Mouse (Mus musculus) thymus, adult 2 months (tissue): ENCODE measurements around the gene Ctcf. TPM values are rescaled to one million over a fixed set of nuclear protein-coding genes. Genes with fewer than 3 reads are reported as not detected.

Experiments
- DNase-seq: peaks from one replicate; pipeline ENCODE4 v3.0.0; 2021
- H3K27ac ChIP-seq: fragments of 200-500 bp; 2 replicates; pipeline ENCODE4 v1.5.1; 2012; ENCODE audit warnings: low read length, control low read depth; ENCODE audit not compliant: control insufficient read depth, insufficient read depth
- H3K27me3 ChIP-seq: fragments of 200-500 bp; 2 replicates; pipeline ENCODE4 v1.6.1; 2012; ENCODE audit warnings: mild to moderate bottlenecking, low read length, moderate library complexity, mixed read lengths; ENCODE audit not compliant: control insufficient read depth, insufficient read depth
- H3K36me3 ChIP-seq: fragments of 200-500 bp; 2 replicates; pipeline ENCODE4 v1.6.1; 2012; ENCODE audit warnings: mild to moderate bottlenecking, low read length, moderate library complexity; ENCODE audit not compliant: control insufficient read depth, insufficient read depth
- H3K4me1 ChIP-seq: fragments of 200-500 bp; replicated peaks from 2 replicates; pipeline ENCODE4 v1.6.1; 2012; ENCODE audit warnings: low read length; ENCODE audit not compliant: control insufficient read depth, insufficient read depth
- H3K4me3 ChIP-seq: fragments of 200-500 bp; 2 replicates; pipeline ENCODE4 v1.5.1; 2012; ENCODE audit warnings: mild to moderate bottlenecking, low read length, control low read depth, moderate library complexity; ENCODE audit not compliant: control insufficient read depth, insufficient read depth
- CTCF ChIP-seq: fragments of 200-500 bp; IDR thresholded peaks from 2 replicates; pipeline ENCODE4 v1.5.1; 2012; ENCODE audit warnings: mild to moderate bottlenecking, control low read depth, low read length, moderate library complexity, borderline replicate concordance; ENCODE audit not compliant: control insufficient read depth, poor library complexity, insufficient read depth; ENCODE audit errors: extremely low read depth
- POLR2A ChIP-seq: fragments of 200-500 bp; IDR thresholded peaks from 2 replicates; pipeline ENCODE4 v1.6.1; 2012; ENCODE audit warnings: mild to moderate bottlenecking, low read length, control low read depth, moderate library complexity; ENCODE audit not compliant: control insufficient read depth, poor library complexity, insufficient read depth; ENCODE audit errors: extremely low read depth
- WGBS: fragments of 180-500 bp; shearing (Covaris S2); methylation state at CpG from one replicate; pipeline ENCODE4 v1.1.7; 2018; 5-methylcytosine and 5-hydroxymethylcytosine counted together
- polyA plus RNA-seq: library from polyadenylated mRNA; depleted of rRNA; stranded (reverse); fragments of >200 nt; gene quantifications from 2 replicates; pipeline ENCODE4 v1.2.3, GENCODE M21; 2012

Ctcf gene
- polyA plus RNA-seq, 1 experiment, result 67.0 TPM

- H3K27me3 ChIP-seq, result no peaks in the 10 kb centered on the region
- peaks cover 60% of the 10 kb centered on the region for H3K36me3 ChIP-seq
- H3K4me1 ChIP-seq, result peaks cover 20% of the 10 kb centered on the region
- no peak overlapping the region for H3K4me3 ChIP-seq
- TF ChIP-seq CTCF (no peak), POLR2A (no peak)
- H3K27ac ChIP-seq, result no peak overlapping the region
- 95% methylated on average over 17 of the region's 17 CpGs for WGBS
- DNase-seq, result no peak
Measured at GRCm38 (mm10) chr8:105697196-105697780, 60.9 kb downstream of the Ctcf start.

- TF ChIP-seq CTCF (no peak), POLR2A (no peak)
- Histone ChIP-seq H3K27ac (no peak overlapping the region), H3K27me3 (no peaks in the 10 kb centered on the region), H3K4me1 (peaks cover 20% of the 10 kb centered on the region), H3K36me3 (peaks cover 46% of the 10 kb centered on the region), H3K4me3 (no peak overlapping the region)
- WGBS, result 98% methylated on average over 5 of the region's 5 CpGs
- DNase-seq, result no peak
Measured at GRCm38 (mm10) chr8:105698734-105699133, 62.4 kb downstream of the Ctcf start.

GRCm38 (mm10) chr8:105699488-105700215 is 63.3 kb downstream of the Ctcf start:
- H3K4me3 ChIP-seq, result peak overlapping the region; percentile 88; the same call in 1 of the 2 replicates
- H3K36me3 ChIP-seq, result peaks cover 37% of the 10 kb centered on the region
- WGBS, result 94% methylated on average over 11 of the region's 11 CpGs
- DNase-seq, result no peak
- H3K27ac ChIP-seq, result no peak overlapping the region
- H3K4me1 ChIP-seq, result peaks cover 20% of the 10 kb centered on the region
- no peak for TF ChIP-seq CTCF
- no peak for TF ChIP-seq POLR2A
- H3K27me3 ChIP-seq, result no peaks in the 10 kb centered on the region

GRCm38 (mm10) chr8:105700566-105700965 is 64.2 kb downstream of the Ctcf start:
- H3K27ac ChIP-seq, result peak overlapping the region; percentile 1; the same call in 1 of the 2 replicates
- TF ChIP-seq CTCF, result no peak; the same call in 1 of the 2 replicates
- TF ChIP-seq POLR2A, result no peak
- peak overlapping the region; percentile 88 for H3K4me3 ChIP-seq
- H3K36me3 ChIP-seq, result peaks cover 28% of the 10 kb centered on the region
- WGBS, result under 1% methylated on average over 21 of the region's 21 CpGs
- H3K27me3 ChIP-seq, result no peaks in the 10 kb centered on the region
- H3K4me1 ChIP-seq, result peaks cover 20% of the 10 kb centered on the region
- DNase-seq, result no peak

DNA sequence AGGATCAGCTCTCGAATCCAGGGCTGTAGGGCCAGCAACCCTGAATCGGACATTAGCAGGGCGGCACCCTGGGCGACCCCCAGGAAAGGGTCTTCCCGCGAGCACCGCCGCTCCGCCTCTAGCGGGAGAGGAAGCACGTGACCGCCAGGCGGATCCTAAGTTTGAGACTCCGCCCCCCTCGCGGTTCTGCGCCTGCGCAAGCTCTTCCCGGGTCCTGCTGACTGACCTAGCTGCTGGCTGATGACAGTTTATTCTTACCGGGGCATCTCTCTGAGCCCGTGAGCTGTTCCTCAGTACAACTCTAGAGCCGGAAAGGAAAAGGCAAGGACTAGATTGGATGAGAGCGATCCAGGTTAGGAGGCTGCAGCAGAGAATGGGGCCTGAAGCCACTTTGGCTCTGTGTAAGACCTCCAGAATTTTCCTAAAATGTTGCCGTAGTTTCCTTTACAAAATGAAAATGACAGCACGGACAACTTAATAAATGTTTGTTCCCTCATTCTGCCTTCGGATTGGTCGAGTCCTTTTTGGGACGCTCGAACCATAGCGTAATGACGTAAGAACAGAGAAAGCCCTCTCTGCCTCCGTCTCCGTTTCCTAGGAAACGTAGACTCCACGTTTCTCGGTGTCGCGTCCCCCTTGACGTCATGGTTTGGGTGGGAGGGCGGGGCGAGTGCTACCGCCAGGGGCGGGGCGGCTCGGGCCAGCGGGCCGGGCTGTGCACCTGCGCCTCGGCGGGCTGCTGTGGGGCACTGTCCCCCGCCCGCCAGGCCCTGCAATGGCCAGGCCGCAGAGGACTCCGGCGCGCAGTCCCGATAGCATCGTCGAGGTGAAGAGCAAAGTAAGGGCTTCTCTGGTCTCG is 64.8 kb downstream of the Ctcf start, which contains the start of the genes Acd and Pard6a:
Acd (minus strand) TSS at position 137 of the 859 bp plus-strand sequence.
Pard6a (plus strand) TSS at position 183 of the 859 bp plus-strand sequence.
- Histone ChIP-seq H3K4me3 (peak within 1 kb of the TSS; percentile 88), H3K27ac (peak within 1 kb of the TSS; percentile 89), H3K36me3 (peaks cover 21% of the 10 kb centered on the region), H3K27me3 (no peaks in the 10 kb centered on the region), H3K4me1 (peaks cover 20% of the 10 kb centered on the region)
- under 1% methylated on average over 60 of the region's 60 CpGs for WGBS
- TF ChIP-seq CTCF (peak; percentile 19; the same call in 1 of the 2 replicates), POLR2A (0 out of 2 replicates have a peak, but pooled peaks have one; percentile 32)
- peak; percentile 97 for DNase-seq

GRCm38 (mm10) chr8:105702001-105702401 is 65.6 kb downstream of the Ctcf start:
- no peak for DNase-seq
- Histone ChIP-seq H3K4me3 (peak overlapping the region; percentile 49), H3K4me1 (peaks cover 24% of the 10 kb centered on the region), H3K27ac (0 out of 2 replicates have a peak overlapping the region, but pooled peaks have one; percentile 6), H3K36me3 (peaks cover 13% of the 10 kb centered on the region), H3K27me3 (no peaks in the 10 kb centered on the region)
- 90% methylated on average over 18 of the region's 18 CpGs for WGBS
- TF ChIP-seq POLR2A (no peak), CTCF (no peak)
